Mouse (Mus musculus) cerebellum, adult (tissue): Measurements from ENCODE around the gene Eps8l2.

Source experiments
- ATAC-seq: cut with Nextera tagmentation; 2 replicates; pipeline ENCODE4 v1.9.2; 2017; ENCODE audit warnings: mild to moderate bottlenecking, moderate library complexity, mixed read lengths; ENCODE audit not compliant: insufficient number of reproducible peaks, low FRiP score, low TSS enrichment

Eps8l2 gene

GRCm38 (mm10) chr7:141338576-141339131, at the start of gene Eps8l2:
Gene Eps8l2, plus strand, starts transcription at chr7:141338880.
- ATAC-seq = no peak

- ATAC-seq = no peak
Observed at GRCm38 (mm10) chr7:141291921-141292582, 46.6 kb upstream of the Eps8l2 start, which contains the start of gene Drd4. Gene Drd4, plus strand, starts transcription at chr7:141292006.

GRCm38 (mm10) chr7:141292583-141293388, 45.9 kb upstream of the Eps8l2 start:
- ATAC-seq = no peak

- ATAC-seq = no peak
Observed at GRCm38 (mm10) chr7:141293852-141294471, 44.7 kb upstream of the Eps8l2 start.

- ATAC-seq = no peak
Observed at GRCm38 (mm10) chr7:141294479-141294878, 44.2 kb upstream of the Eps8l2 start.

GRCm38 (mm10) chr7:141297926-141298650, 40.6 kb upstream of the Eps8l2 start:
- no peak for ATAC-seq

- ATAC-seq = no peak
Observed at GRCm38 (mm10) chr7:141299175-141299574, 39.5 kb upstream of the Eps8l2 start.

GRCm38 (mm10) chr7:141301386-141301785, 37.3 kb upstream of the Eps8l2 start:
- no peak for ATAC-seq

- no peak for ATAC-seq
Observed at GRCm38 (mm10) chr7:141302702-141303268, 35.9 kb upstream of the Eps8l2 start.

- ATAC-seq = no peak
Observed at GRCm38 (mm10) chr7:141304537-141304936, 34.1 kb upstream of the Eps8l2 start.

- ATAC-seq = no peak
Observed at GRCm38 (mm10) chr7:141314416-141314815, 24.3 kb upstream of the Eps8l2 start.

- ATAC-seq = no peak
Observed at GRCm38 (mm10) chr7:141315076-141315475, 23.6 kb upstream of the Eps8l2 start.

- no peak for ATAC-seq
Observed at GRCm38 (mm10) chr7:141315974-141316373, 22.7 kb upstream of the Eps8l2 start.

GRCm38 (mm10) chr7:141317619-141318132, 21.0 kb upstream of the Eps8l2 start:
- ATAC-seq = no peak

- ATAC-seq = no peak
Observed at GRCm38 (mm10) chr7:141319446-141319845, 19.2 kb upstream of the Eps8l2 start.

GRCm38 (mm10) chr7:141324686-141325085, 14.0 kb upstream of the Eps8l2 start:
- ATAC-seq = no peak

GRCm38 (mm10) chr7:141326546-141327446, 11.9 kb upstream of the Eps8l2 start:
- ATAC-seq = no peak; the same call in 1 of the 2 replicates

GRCm38 (mm10) chr7:141327469-141328372, 11.0 kb upstream of the Eps8l2 start, which contains the start of the genes Deaf1 and Tmem80:
Gene Deaf1, minus strand, starts transcription at chr7:141327690.
Gene Tmem80, plus strand, starts transcription at chr7:141327739.
- peak; percentile 88 for ATAC-seq
